Mouse (Mus musculus) liver, embryonic 11.5 days (tissue): ENCODE results near the gene Lrfn3. TPM values are rescaled to one million over a fixed set of nuclear protein-coding genes. Genes with fewer than 3 reads are reported as not detected.

ENCODE experiments used
- ATAC-seq: fragments of 200-750 bp; cut with Nextera tagmentation; replicated peaks from 2 replicates; pipeline ENCODE4 v1.8.0; 2017; ENCODE audit warnings: moderate number of reproducible peaks, mild to moderate bottlenecking, moderate TSS enrichment, moderate library complexity; ENCODE audit not compliant: low FRiP score
- DNase-seq: peaks from one replicate; pipeline ENCODE4 v3.0.0-alpha.2; 2017; ENCODE audit warnings: low spot score
- H3K27ac ChIP-seq: fragments of 300-500 bp; sonication (generic); 2 replicates; pipeline ENCODE4 v1.5.1; 2014; ENCODE audit warnings: mild to moderate bottlenecking, low read depth, low read length, control low read depth
- H3K27me3 ChIP-seq: fragments of 300-500 bp; sonication (generic); replicated peaks from 2 replicates; pipeline ENCODE4 v1.6.1; 2014; ENCODE audit warnings: low read length, mixed read lengths; ENCODE audit not compliant: control insufficient read depth, insufficient read depth
- H3K36me3 ChIP-seq: fragments of 300-500 bp; sonication (generic); 2 replicates; pipeline ENCODE4 v1.6.1; 2014; ENCODE audit warnings: mild to moderate bottlenecking, low read length, moderate library complexity, mixed read lengths; ENCODE audit not compliant: control insufficient read depth, insufficient read depth
- H3K4me1 ChIP-seq: fragments of 300-500 bp; sonication (generic); replicated peaks from 2 replicates; pipeline ENCODE4 v1.6.1; 2014; ENCODE audit warnings: low read length, mixed read lengths; ENCODE audit not compliant: control insufficient read depth, insufficient read depth
- H3K4me2 ChIP-seq: fragments of 300-500 bp; sonication (generic); 2 replicates; pipeline ENCODE4 v1.6.1; 2014; ENCODE audit warnings: mild to moderate bottlenecking, control low read depth, moderate library complexity
- H3K4me3 ChIP-seq: fragments of 300-500 bp; sonication (generic); 2 replicates; pipeline ENCODE4 v1.5.1; 2014; ENCODE audit warnings: low read depth, low read length, control low read depth
- H3K9ac ChIP-seq: fragments of 300-500 bp; sonication (generic); 2 replicates; pipeline ENCODE4 v1.6.1; 2014; ENCODE audit warnings: low read depth, low read length, control low read depth
- H3K9me3 ChIP-seq: fragments of 300-500 bp; sonication (generic); 2 replicates; pipeline ENCODE4 v1.6.1; 2016; ENCODE audit warnings: low read length, inconsistent platforms, mixed read lengths; ENCODE audit not compliant: control insufficient read depth
- WGBS: fragments of 180-500 bp; shearing (Covaris S2); extraction: QIAGEN DNeasy Blood & Tissue Kit; methylation state at CpG from one replicate; pipeline ENCODE4 v1.1.7; 2014; 5-methylcytosine and 5-hydroxymethylcytosine counted together
- polyA plus RNA-seq: library from polyadenylated mRNA; unstranded; fragments of >200 nt; fragmentation: Nextera tagmentation; extraction: Ambion mirVana; gene quantifications from 2 replicates; pipeline ENCODE4 v1.2.1, GENCODE M21; 2014

The Lrfn3 gene
- polyA plus RNA-seq, 1 experiment from 2014 or later, result 3.5 TPM

DNA sequence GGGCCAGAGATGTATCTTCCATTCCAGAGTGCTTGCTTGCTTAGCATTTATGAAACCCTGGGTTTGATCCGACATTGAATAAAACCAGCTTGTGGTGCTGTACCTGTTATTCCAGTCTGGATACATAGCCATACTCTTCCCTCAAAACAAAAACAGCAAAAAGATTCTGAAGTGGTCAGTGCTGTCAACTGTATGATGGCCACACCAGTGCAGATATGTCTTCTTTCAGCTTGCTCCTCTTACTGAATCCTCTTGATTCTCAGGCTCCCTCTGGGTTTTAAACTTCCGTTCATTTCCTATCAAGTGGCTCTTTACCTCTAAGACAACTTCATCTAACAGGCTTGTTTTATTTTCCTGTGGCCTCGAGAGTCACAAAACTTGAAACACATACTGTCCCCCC, 38.8 kb downstream of the Lrfn3 start, which contains the start of gene Sdhaf1:
Gene Sdhaf1, minus strand, starts transcription at position 101 of the 400 bp plus-strand sequence.
- 73% methylated on average over 3 of the region's 3 CpGs for WGBS
- Histone ChIP-seq H3K4me1 (peaks cover 17% of the 10 kb centered on the region), H3K36me3 (no peaks in the 10 kb centered on the region), H3K27me3 (peaks cover 3% of the 10 kb centered on the region; the same call in 1 of the 2 replicates), H3K9me3 (no peaks in the 10 kb centered on the region), H3K9ac (peak within 1 kb of the TSS; percentile 87), H3K4me2 (peak within 1 kb of the TSS; percentile 97), H3K4me3 (peak within 1 kb of the TSS; percentile 91), H3K27ac (peak within 1 kb of the TSS; percentile 83)
- DNase-seq, result no peak
- no peak for ATAC-seq

DNA sequence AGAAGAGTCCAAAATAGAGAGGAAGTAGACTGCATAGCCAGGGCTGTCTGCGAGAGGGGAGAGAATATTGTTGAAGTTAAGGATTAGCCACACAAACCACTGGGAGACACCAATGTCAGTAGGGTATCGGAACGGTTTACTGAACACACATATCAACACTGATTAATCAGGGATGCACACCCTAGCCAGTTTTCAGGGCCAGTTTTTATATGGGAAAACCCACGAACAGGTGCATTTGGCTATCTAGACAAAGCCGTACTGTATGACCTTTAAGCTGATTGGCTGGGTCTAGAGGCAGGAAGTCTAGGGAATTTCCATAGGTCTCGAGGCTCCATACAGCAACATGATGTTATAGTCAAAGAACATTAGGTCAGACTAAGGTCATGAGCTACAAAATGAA, 39.7 kb downstream of the Lrfn3 start:
- peaks cover 17% of the 10 kb centered on the region for H3K4me1 ChIP-seq
- peak overlapping the region; percentile 97 for H3K4me2 ChIP-seq
- H3K9me3 ChIP-seq, result no peaks in the 10 kb centered on the region
- H3K9ac ChIP-seq, result peak overlapping the region; percentile 87
- ATAC-seq (no peak), DNase-seq (no peak)
- H3K27ac ChIP-seq, result peak overlapping the region; percentile 83
- H3K4me3 ChIP-seq, result peak overlapping the region; percentile 91
- H3K36me3 ChIP-seq, result no peaks in the 10 kb centered on the region
- WGBS, result 27% methylated on average over 6 of the region's 6 CpGs
- peaks cover 3% of the 10 kb centered on the region; the same call in 1 of the 2 replicates for H3K27me3 ChIP-seq

DNA sequence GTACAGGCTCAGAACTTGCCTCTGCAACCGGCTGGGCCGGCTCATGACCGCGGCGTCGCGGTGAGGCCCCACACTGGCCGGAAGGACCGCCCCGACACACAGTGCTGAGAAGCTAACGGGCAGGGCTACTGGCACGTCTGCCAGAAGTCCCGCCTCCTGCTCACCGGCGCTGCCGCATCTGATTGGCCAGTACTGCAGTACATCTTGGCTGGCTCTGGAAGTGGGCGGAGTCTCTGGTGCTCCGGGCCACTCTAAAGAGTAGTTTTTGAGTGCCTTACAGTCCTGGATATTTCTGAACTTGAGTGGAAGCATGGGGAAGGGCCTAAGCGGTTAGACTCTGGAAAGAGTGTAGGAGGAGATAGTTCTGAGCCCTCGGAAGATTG, 40.3 kb downstream of the Lrfn3 start:
- Histone ChIP-seq H3K9me3 (no peaks in the 10 kb centered on the region), H3K4me1 (peaks cover 17% of the 10 kb centered on the region), H3K36me3 (no peaks in the 10 kb centered on the region), H3K27me3 (peaks cover 2% of the 10 kb centered on the region; the same call in 1 of the 2 replicates), H3K4me3 (peak overlapping the region; percentile 91), H3K4me2 (peak overlapping the region; percentile 97), H3K9ac (peak overlapping the region; percentile 87), H3K27ac (peak overlapping the region; percentile 83)
- DNase-seq, result peak; percentile 89
- peak; percentile 98 for ATAC-seq
- under 1% methylated on average over 20 of the region's 20 CpGs for WGBS

DNA sequence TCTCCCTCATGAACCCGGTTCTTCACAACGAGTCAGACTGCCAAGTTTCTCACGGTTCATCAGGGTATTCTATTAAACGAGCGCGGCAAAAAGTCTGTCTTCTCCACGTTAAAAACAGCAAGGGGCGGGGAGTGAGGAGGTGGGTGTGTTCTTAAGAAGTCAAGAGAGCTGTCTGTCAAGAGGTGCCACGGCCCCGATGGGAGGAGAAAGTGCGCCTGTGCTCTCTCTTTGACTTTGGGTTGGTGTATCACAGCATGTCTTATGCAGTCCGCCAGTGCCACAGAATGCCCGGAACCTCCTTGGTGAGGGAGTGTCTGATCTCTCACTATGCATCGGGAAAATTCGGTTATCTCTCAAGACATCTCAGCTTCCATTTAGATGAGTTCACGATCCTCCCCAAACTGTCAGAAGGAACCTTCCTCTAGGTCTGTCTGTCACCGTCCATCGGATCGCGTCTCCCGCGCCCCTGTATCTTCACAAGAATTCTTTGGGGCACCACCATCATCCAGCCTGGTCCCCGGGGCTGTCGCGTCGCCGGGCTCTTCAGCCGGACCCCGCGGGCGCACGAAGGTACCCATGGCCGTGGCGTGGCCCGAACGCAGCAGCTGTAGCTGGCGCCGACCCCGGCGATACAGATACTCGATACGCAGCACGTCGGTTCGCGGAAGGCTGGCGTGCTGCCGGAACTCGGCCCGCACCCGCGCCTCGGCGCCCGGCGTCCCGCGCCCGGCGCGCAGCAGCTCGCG, 40.9 kb downstream of the Lrfn3 start, which contains the start of gene E130208F15Rik:
Gene E130208F15Rik, plus strand, starts transcription at position 202 of the 746 bp plus-strand sequence.
- peaks cover 17% of the 10 kb centered on the region for H3K4me1 ChIP-seq
- H3K9me3 ChIP-seq, result no peaks in the 10 kb centered on the region
- peak; percentile 82 for ATAC-seq
- peak within 1 kb of the TSS; percentile 91 for H3K4me3 ChIP-seq
- H3K27me3 ChIP-seq, result no peaks in the 10 kb centered on the region
- WGBS, result under 1% methylated on average over 63 of the region's 63 CpGs
- peak within 1 kb of the TSS; percentile 87 for H3K9ac ChIP-seq
- peak; percentile 78 for DNase-seq
- no peaks in the 10 kb centered on the region for H3K36me3 ChIP-seq
- peak within 1 kb of the TSS; percentile 83 for H3K27ac ChIP-seq
- peak within 1 kb of the TSS; percentile 97 for H3K4me2 ChIP-seq

DNA sequence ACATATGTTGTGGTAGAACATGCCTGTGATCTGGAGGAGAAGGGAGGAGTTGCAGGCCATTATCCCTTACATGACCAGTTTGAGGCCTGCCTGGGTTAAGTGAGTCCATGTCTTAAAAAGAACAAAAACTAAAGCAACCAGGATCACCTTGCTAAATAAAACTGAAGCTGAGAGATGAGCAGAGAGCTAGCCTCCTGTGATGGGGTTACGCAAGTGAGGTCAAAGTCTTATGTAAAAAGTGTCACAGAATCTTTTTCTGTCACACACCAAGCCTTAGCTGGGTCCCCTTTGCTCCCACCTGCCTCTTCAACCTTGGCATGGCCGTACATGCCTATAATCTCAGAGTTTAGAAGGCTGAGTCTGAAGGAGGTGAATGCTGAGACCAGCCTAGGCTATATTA, 41.6 kb downstream of the Lrfn3 start:
- H3K9me3 ChIP-seq, result no peaks in the 10 kb centered on the region
- ATAC-seq (no peak), DNase-seq (no peak)
- H3K4me3 ChIP-seq, result peak overlapping the region; percentile 91
- peaks cover 17% of the 10 kb centered on the region for H3K4me1 ChIP-seq
- peak overlapping the region; percentile 97 for H3K4me2 ChIP-seq
- H3K27ac ChIP-seq, result no peak overlapping the region; the same call in 1 of the 2 replicates
- 71% methylated on average over 2 of the region's 2 CpGs for WGBS
- H3K27me3 ChIP-seq, result no peaks in the 10 kb centered on the region
- peak overlapping the region; percentile 60; the same call in 1 of the 2 replicates for H3K9ac ChIP-seq
- H3K36me3 ChIP-seq, result no peaks in the 10 kb centered on the region

DNA sequence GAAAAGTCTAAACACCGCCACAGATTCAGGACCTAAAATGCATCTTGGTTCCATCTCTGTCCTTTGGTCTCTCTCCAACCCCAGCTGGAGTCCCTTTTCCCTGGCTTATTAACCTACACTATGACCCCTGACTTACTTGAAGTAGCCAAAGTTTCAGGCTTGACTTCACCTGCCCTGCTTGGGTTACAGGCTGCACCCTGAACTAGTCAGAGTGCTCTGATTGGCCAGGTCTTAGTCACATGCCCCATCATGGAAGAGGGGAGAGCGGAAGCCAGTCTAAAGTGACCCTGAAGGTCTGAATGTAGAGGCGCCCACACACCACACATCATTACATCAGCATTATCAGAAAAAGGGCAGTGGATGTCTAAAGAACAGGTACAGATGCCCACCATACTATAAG, 44.4 kb downstream of the Lrfn3 start:
- no peak overlapping the region for H3K4me3 ChIP-seq
- no peak overlapping the region for H3K9ac ChIP-seq
- DNase-seq (no peak), ATAC-seq (no peak)
- WGBS, result 86% methylated on average over 3 of the region's 3 CpGs
- no peak overlapping the region for H3K27ac ChIP-seq
- H3K9me3 ChIP-seq, result no peaks in the 10 kb centered on the region
- no peaks in the 10 kb centered on the region for H3K27me3 ChIP-seq
- no peaks in the 10 kb centered on the region for H3K36me3 ChIP-seq
- peaks cover 27% of the 10 kb centered on the region for H3K4me1 ChIP-seq
- no peak overlapping the region for H3K4me2 ChIP-seq

DNA sequence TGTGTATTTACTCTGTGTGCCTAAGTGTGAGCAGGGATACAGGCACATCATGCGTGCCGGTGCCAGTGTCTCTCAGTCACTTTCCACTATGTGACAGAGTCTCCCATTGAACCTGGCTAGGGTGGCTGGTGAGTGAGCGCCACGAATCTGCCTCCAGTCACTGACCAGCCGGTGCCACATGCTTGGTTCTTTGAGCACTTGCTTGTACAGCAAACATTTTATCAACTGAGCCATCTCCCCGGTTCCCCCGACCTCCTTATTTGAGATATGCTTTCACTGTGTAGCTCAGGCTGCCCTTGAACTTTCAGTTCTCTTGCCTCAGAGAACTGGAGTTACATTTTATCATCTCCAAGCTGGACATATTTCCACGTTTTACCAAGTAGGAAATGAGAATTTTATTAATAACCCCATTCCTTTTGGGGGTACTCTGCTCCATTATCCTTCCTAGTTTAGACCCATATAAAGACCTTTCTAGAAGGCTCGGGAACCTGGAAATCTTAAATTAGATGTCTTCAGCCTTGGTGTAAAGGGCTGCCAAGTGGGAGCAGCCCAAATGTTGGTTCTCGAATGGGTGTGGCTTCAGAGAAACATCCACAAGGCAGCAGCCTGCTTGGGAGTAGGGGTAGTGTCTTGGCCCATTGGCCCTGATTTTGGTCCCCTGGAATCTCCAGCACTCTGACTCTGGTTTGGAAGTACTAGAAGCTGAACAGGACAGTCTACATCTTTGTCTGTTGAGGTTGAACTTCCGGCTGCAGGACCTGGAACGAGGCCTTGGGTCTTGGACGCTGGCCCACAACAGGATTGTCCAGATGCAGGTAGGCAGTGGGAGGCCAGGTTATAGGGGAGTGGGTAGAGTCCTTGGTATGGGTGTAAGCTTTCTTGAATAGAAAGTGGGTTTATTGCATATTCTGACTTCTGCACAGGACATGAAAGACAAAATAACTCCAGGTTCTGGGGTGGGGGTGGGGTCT, 46.7 kb downstream of the Lrfn3 start:
- Histone ChIP-seq H3K4me2 (peak overlapping the region; percentile 60), H3K4me3 (peak overlapping the region; percentile 34; the same call in 1 of the 2 replicates), H3K36me3 (peaks cover 2% of the 10 kb centered on the region; the same call in 1 of the 2 replicates), H3K9ac (no peak overlapping the region), H3K4me1 (peaks cover 16% of the 10 kb centered on the region), H3K27ac (no peak overlapping the region), H3K9me3 (no peaks in the 10 kb centered on the region), H3K27me3 (no peaks in the 10 kb centered on the region)
- DNase-seq (no peak), ATAC-seq (no peak)
- WGBS, result 70% methylated on average over 13 of the region's 13 CpGs

DNA sequence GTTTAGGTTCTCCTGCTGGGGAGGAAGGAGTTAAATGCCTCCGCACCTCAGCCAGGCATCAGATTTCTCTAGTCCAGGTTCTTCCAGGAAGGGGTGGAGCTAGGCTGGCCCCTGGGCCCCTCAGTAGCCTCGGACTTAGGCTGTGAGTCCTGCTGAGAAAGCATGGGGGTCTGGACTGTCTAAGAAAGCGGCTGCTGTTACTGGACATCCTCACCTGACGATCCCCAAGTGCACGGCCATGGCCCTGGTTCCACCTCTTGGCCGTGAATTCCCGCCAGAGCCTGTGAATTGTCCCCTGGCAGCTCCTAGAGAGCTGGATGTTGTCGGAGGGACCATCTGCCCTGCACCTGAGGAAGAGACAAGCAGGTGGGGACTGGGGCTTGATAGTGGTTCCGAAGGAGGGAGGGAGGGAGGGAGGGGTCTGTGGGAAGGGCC, 47.8 kb downstream of the Lrfn3 start, which contains the start of gene Syne4:
Gene Syne4, plus strand, starts transcription at position 87 of the 435 bp plus-strand sequence.
- peak within 1 kb of the TSS; percentile 60 for H3K4me2 ChIP-seq
- DNase-seq (peak; percentile 47), ATAC-seq (no peak; the same call in 1 of the 2 replicates)
- WGBS, result 4% methylated on average over 9 of the region's 9 CpGs
- H3K4me3 ChIP-seq, result peak within 1 kb of the TSS; percentile 34
- peak within 1 kb of the TSS; percentile 21; the same call in 1 of the 2 replicates for H3K9ac ChIP-seq
- peaks cover 3% of the 10 kb centered on the region; the same call in 1 of the 2 replicates for H3K36me3 ChIP-seq
- H3K27me3 ChIP-seq, result no peaks in the 10 kb centered on the region
- no peaks in the 10 kb centered on the region for H3K9me3 ChIP-seq
- H3K27ac ChIP-seq, result no peak within 1 kb of the TSS
- H3K4me1 ChIP-seq, result peaks cover 14% of the 10 kb centered on the region
